Mouse (Mus musculus) spleen, postnatal 4 days (tissue): ENCODE measurements around the gene Mrpl47.
A peak's percentile ranks its signal among the peaks of the same experiment; 100 is the strongest.
"Not testable (repeated sequence)": the region's sequence is repeated elsewhere in the genome, so short reads cannot be mapped to it uniquely, and the experiment has no call there.

Experiments used
- DNase-seq, 2 experiments: peaks; one replicate each; pipeline ENCODE4 v3.0.0; 2022; ENCODE audit warnings: low spot score in 2 of 2

Mrpl47 gene

DNA sequence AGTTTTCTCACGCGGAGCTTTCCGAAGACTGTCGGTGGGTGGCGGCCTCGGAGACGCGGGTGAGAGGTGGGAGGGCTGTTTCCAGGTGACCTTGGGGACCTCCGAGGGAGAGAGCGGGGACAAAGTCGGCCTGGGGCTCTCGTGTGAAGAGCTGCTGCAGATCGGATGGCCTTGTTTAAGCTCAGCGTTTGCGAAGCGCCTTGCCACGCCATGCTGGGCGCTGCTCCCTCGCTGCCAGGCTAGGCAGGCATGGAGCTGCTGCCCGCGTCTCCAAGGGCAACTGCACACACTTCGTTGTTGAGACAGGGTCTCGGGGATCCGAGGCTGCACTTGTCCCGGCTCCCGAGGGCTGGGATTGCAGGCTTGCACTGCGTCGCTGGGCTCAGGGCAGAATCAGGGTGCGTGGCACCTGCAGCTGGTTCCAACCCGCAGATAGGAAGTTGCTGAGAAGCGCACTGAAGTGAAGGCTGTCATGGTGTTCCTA is at the start of gene Mrpl47:
TSS of gene Mrpl47 (minus strand) at position 434 of the 484 bp plus-strand sequence.
- no peak for DNase-seq

DNA sequence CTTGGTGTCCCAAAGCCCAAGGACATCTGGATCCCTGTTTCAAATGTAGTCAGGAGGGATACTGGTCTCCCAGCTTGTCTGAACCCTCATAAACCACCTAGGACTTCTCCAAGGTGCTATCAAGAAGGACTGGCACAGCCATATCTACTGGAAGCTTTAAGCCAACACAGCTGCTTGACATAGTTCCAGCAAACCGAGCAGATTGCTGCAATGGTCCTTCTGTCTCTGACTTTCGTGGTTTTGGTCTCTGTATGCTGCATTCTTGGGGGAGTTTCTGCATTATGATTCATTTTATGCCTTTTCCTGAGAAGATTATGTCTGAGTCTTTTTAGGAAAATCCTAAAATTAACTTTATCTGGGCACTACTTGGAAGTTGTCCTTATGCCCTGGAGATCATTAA is 33.4 kb upstream of the Mrpl47 start:
- no peak for DNase-seq

DNA sequence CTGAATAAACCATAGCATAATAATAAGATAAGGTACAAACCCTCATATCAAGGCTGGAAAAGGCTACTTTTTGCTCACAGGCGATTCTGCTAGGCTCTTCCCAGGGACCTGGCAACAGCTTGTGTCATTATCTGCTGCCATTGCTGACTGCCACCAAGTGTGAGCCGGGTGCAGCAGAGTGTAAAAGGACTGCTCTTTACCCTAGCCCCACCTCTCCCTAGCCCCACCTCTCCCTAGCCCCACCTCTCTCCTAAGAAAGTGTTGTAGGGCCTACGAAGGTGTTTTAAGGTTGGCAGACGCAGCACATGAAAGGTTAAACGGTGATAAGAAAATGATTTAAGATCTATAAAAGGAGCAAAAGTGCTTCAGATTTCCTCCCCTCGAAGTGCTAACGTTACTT is 26.5 kb upstream of the Mrpl47 start:
- DNase-seq, result no peak

DNA sequence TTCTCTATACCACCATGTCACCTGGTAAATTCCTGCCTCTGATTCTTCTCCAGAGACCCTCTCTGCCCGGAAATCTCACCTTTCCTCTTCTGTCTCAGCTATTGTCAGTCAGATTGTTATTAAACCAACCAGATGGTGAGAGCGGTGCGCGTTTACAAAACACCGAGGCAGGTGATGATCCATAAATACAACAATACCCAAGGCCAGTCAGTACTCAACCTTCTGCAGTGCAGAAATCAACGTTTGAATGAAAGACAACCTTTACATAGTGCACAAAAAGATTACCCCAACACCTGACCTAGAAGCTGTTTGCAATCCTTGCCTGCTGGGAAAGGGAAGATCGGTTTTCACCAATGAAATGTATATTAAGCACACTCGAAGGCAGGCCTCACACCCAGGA is 25.6 kb upstream of the Mrpl47 start:
- DNase-seq, result no peak

DNA sequence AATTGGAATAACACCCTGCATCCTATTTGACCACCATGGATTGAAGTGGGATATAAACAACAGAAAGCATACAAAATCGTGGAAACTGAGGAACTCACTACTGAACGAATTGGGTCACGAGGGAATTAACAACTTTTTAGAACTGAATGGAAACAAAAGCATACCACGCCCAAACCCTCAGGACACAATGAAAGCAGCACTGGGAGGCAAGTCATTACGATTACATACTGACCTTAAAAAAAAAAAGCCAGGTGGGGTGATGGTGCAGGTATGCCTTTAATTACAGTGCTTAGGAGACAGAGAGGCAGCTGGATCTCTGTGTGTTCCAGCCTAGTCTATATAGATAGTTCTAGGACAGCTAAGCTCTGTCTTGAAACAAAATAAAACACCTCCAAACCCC is 21.8 kb upstream of the Mrpl47 start:
- no peak for DNase-seq

DNA sequence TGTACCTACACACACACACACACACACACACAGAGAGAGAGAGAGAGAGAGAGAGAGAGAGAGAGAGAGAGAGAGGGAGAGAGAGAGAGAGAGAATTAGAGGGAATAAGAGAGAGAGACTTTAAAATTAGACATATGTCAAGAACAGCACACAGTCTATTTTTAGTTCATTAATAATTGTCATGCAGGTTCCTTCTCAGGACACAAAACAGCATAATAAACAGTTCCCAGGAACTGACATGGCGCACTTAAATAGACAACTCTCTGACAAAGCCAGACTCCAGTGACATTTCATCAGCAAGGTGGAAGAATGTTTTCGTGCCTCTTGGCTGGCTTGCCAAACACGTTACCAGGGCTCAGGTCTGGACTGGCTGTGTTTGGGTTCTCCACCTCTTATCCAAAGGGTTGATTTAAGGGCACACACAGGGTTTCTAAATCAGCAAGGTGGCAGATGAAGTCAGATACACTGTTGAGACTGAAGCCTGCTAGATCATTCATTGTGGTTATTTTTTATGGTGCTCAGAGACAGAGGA is 17.0 kb upstream of the Mrpl47 start:
- DNase-seq, result no peak

DNA sequence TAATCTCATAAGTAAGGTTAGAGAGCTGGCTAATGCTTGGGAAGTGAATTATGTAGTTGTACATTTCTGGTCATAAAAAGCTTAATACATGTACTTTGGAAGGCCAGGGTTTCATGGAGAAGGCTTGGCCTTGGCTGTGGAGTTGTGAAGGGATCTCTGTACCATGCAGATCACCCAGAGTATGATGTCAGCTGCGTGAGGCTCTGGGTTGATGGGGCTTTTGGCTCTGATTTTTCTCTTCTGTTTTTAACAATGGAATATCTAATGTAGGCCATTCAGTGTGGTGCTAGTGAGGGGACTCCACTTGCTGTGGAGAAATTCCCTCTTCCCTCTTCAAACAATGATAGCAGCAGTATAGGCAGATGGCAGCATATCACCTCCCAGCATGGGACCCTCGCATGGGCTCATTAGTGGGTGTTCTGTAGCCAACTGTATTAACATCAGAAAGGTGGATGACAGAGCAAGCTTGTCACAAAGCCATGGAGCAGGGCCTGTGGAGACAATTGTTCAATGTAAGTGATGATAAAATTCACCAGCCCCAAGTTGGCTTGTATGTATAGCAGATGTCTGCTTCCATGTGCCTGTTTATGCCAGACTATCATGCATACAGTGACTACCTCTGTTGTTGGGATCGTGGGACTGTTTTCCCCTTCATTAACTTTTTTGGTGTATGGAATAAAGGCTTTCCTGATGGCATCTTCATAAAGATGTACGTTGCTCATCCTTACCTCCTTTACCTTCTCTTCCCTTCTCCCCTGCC is 12.6 kb upstream of the Mrpl47 start:
- no peak for DNase-seq

DNA sequence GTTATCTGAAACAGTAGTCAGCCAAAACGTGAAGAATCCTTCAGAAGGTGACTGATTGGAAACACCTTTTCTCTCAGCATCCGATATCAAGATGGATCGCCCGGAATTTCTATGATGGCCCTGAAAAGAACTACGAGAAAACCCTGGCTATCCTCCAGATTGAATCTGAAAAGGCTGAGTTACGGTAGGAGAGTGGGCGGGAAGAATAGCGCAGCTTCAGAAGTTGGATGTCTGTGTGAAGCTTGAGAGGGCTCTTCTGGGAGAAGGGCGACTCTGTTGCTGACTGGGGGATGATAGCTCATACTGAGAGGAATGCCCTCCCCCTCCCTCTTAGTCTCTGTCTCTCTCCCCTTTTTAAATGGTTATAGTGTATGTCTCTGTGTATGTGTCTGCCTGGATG is 11.0 kb upstream of the Mrpl47 start:
- no peak for DNase-seq

GRCm38 (mm10) chr3:32745426-32745825 is 8.0 kb upstream of the Mrpl47 start:
- DNase-seq, result not testable (repeated sequence)

DNA sequence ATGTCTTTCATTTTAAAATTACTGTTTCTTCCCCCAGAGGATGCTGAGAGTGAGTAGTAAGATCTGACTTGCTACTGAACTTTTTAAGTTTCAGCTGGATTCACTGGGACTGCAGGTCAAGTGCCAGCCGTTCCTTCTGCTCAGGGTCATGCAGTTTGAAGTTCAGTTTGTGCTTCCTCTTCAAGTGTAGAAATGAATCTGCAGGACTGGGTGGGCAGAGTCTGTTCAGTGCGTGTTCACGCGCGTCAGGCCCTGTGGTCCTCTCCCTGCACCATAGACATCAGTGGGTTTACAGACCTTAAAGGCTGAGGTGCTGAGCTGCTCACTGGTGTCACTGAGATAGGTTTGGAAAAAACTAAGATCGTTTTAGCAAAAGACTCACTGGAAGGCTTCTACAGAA is 7.6 kb upstream of the Mrpl47 start:
- DNase-seq, result no peak

DNA sequence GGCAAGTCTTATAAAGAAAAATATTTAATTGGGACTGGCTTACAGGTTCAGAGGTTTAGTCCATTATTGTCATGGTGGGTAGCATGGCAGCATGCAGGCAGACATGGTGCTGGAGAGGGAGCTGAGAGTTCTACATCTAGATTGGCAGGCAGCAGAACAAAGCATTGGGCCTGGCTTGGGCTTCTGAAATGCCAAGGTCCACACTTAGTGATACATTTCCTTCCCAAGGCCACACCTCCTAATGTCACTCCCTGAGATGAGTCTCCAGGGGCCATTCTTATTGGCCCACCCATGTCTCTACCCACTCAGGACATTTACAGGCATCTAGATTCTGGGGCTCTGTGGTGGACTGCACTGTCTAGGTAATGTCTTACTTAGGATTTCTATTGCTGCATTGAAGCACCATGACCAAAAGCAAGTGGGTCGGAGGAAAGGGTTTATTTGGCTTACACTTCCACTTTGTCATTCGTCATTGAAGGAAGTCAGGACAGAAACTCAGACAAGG is 4.9 kb upstream of the Mrpl47 start:
- DNase-seq, result no peak

GRCm38 (mm10) chr3:32738549-32738948 is 1.1 kb upstream of the Mrpl47 start:
- no peak for DNase-seq

DNA sequence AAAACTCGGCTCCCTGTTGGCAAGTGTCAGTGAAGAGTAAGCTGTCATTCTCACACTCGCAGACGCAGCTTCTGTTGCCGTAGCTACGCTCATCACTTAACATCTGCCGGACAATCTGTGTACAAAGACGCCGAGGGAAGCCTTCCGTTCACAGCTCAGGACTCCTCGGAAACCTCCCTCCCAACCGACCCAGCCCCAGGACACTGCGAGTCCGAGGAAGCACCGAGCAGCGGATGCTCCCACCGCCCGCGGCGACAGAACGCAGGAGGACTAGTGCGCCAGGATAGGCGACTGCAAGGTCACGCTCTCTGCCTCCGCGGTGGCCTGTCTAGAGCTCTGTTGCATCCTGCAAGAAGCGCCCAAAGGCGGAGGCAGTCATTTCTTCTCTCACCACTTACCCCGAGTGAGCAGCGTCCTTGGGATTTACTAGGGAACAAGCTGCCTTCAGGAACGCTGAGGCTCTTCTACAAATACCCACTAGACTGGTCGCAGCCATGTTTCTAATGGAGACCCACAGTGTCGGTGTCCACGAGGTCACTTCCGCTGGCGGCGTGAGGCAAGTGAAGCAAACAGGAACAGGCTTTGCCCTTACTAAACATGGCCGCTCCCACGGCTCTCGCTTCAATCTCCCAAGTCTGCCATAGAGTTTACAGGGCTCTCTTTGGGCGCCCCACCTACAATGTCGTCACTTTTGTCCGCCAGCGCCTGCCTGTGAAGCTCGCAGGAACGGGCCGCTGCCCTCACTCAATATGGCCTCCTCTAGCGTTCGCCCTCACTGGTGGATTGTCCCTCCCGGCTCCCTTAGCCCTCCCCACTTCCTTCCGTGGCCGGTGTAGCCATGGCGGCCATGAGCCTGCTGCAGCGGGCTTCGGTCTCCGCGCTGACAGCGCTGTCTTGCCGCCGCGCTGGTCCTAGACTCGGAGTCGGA is 897 bp downstream of the Mrpl47 start, which contains the start of gene Ndufb5:
TSS of gene Ndufb5 (plus strand) at position 747 of the 928 bp plus-strand sequence.
- peak; percentile 95 to 96 for DNase-seq

- no peak for DNase-seq
Measured at GRCm38 (mm10) chr3:32727861-32728260, 9.5 kb downstream of the Mrpl47 start.

DNA sequence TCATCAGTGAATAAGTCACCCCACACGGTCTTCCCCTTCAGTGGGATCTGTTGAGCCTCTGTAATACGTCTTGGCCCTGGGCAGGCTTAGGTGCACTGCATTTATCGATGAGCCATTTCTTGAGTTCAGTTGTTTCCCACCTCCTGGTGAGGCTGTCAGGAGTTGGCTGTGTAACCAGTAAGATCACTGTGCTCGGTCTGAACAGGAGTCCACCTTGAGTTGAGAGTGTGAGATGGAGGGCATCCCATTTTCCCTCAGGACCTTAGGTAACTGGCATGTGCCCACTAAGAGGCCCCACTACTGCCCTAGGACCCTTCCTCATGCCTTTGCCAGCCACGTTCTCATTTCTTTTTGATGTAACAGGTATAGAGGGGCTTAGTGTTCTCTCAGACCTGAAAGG is 11.5 kb downstream of the Mrpl47 start:
- DNase-seq, result no peak

GRCm38 (mm10) chr3:32724191-32724590 is 13.2 kb downstream of the Mrpl47 start:
- no peak for DNase-seq

DNA sequence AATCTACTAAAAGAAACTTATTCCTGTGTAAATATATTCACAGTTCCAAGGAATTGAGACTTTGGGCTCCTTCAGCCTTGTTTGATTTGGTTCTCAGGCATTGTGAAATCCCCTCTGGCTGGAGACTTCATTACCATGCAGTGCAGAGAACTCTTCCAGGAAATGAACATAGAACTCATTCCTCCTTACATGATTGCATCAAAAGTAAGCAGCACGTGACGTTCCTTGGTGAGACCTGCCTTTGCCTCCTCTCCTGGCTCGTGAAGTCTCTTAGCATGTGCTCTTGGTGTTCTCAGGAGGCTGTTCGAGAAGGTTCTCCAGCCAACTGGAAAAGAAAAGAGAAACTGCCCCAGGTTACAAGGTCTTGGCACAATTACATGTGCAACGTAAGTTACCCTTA is 19.1 kb downstream of the Mrpl47 start:
- DNase-seq, result no peak

- not testable (repeated sequence) for DNase-seq
Measured at GRCm38 (mm10) chr3:32717403-32717802, 20.0 kb downstream of the Mrpl47 start.

- no peak for DNase-seq
Measured at GRCm38 (mm10) chr3:32713711-32714110, 23.7 kb downstream of the Mrpl47 start.

- no peak for DNase-seq
Measured at GRCm38 (mm10) chr3:32709388-32709787, 28.0 kb downstream of the Mrpl47 start.

- peak; percentile 100 for DNase-seq
Measured at GRCm38 (mm10) chr3:32708368-32709231, 28.8 kb downstream of the Mrpl47 start.
